Mouse (Mus musculus) cerebral cortex, adult 2 months (tissue): ENCODE measurements around the gene Tdp1.

ENCODE experiments used
- WGBS: fragments of 180-500 bp; shearing (Covaris S2); methylation state at CpG from one replicate; pipeline ENCODE4 v1.1.7; 2018; 5-methylcytosine and 5-hydroxymethylcytosine counted together

Gene Tdp1

DNA sequence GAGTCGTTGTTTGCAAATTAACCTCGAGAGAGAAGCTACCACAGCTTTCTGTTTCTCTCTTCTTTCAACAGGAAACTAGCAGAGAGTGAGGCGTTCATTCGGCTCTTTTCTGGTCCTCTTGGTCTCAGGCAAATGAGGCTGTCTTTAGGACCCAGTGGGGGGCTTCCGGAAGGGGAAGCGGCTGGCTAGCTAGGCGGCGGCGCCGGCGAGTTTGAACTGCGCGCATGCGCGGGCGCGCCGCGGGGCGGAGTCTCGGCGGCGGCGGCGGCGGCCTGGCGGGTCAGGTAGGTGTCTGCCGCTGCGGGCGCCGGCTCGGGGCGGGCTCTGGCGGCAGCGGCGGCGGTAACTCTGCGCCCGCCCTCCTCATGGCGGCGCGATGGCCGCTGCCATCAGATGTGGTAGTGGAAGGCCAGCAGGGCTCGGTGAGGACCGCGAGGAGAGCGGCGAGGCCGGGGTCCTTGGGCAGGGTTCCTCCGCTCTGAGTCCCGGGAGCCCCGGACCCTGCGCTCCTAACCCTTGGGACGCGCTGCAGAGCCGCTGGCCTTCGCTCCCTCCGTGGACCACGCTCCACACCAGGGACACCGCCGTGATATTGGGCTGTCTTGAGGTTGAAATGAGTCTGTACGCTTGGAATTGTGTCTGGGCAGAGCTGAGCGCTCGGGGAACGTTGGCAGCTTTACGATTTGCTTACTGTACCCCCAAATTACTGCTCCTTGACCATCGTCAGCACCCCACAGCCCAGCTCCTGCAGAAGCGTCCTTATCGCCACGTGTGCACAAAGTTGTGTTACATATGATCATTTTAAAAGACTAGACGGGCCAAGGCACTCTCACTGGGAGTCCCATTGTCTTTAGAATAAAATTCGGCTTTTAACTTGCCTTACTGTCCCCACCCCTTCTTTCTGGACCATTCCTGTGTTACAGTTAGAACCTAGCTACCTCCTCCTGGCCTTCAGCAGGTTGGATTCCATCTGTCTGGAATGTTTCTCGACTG lies at the start of gene Tdp1, which contains the start of gene Efcab11:
Gene Tdp1 (plus strand): TSS at position 249 of the 993 bp plus-strand sequence.
Gene Efcab11 (minus strand): TSS at position 171 of the 993 bp plus-strand sequence.
- WGBS = under 1% methylated on average over 71 of the region's 73 CpGs

DNA sequence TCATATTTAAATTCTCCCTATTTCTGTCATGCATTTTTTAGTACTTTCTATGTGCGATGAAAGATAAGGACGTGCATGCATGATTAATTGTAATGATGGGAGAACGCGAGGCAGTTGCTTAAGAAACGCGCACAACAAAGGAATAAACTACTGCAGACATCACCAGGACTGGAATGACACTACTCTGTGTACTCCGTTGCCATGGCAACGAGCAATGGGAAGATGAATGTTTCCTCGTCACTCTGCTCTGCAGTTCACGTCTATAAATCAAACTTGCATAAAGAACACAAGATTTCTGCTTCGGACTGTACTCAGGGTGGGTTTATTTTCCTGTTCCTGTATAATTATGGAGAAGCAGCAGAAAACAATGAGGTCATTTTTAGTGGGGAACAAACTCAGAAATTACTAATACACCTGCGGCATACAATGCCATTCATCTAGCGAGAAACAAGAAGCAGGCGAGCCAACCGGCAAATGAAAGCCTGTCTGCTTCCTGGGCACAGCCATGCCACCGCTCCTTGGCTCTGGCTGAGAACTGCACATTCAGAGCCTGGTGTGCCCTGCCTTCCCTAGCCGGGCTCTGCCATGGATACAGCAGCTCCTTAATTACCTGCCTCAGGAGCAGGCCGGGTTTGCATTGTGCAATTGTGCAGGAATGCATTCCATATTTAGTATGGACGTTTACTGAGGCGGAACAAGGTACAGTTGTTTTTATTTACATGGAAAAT lies 47.7 kb upstream of the Tdp1 start:
- 38% methylated on average over 20 of the region's 20 CpGs for WGBS

DNA sequence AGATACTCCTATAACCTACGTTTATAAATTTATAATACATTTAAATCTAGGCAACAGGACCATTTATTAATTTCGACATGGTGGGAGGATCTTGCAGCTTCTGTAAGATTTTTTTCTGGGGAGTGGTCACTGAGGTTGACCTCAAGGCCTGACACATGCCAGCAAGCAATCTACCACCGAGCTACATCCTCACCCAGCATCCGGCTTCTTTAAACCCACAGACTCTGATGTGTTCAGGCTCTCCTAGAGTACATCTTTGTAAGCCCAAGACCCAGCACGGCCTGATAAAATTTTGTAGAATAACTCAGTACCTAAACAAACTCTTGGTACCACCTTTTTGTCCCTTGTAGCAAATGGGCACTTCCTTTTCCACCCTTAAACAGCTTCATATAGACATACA lies 46.8 kb upstream of the Tdp1 start:
- 92% methylated on average over 5 of the region's 5 CpGs for WGBS

DNA sequence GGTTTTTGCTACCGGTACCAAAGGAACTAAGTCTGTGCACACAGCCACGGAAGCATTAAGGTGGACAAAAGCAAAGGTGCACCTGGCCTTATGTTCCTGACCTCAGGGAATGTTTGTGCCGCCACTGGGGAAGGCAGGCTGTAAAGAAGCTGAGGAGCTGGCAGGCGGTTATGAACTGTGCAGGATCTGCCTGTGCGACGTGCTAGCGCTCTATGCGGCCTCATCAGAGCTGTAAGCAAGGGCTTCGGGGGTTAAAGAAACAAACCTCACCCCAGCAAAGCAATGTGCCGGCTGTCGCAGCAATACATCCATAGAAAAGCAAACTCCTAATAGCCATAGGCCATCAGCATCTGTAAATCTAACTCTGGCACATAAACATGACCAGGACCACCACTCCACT lies 46.2 kb upstream of the Tdp1 start:
- WGBS = 93% methylated on average over 11 of the region's 11 CpGs

DNA sequence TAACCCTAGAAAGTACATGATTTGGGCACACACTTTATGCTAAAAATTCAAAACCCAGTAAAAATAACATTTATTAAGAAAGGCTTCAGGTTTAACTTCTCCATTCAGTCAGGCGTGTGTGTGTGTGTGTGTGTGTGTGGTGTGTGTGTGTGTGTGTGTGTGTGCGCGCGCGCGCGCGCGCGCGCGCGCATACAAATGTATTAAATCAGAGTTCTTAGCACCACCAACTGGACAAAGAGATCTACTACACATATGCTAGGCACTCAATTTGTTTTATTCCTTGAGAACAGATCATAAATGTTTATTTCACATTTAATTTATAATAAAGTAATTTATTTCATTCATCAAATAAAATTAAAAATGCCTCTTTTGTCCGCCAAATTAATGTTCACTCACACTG lies 45.6 kb upstream of the Tdp1 start:
- WGBS = 51% methylated on average over 14 of the region's 14 CpGs

DNA sequence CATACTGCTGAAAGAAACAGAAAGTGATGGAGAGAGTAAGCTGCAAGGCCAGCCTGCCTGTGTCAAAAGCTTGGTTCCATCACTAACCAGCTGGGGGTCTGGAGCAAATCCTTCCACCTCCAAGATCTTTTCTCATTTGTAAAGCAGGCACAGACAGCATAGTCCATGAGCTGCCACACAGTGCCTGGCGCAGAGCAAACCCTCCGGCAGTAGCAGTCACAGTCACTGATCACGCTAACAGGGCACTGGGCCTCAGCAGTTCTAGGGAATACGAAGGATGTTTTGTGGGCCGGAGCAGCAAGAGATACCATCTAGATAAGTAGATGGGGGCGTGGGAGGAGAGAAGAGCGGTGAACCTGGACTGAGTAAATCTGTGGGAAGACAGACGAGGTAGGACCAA lies 39.4 kb upstream of the Tdp1 start:
- WGBS = 93% methylated on average over 8 of the region's 8 CpGs

DNA sequence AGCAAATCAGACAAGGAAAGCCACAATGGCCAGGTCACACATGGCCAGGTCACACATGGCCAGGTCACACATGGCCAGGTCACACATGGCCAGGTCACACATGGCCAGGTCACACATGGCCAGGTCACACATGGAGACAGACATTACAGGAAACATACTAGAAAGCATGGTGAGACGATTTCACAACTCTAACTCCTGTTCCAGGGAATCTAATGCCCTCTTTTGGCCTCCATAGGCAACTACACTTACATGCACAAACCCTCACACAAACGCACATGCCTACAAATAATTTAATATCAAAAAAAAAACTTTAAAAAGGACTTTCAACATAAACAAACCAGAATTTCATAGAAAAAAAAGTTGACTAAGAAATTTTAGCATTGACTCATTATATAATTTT lies 34.3 kb upstream of the Tdp1 start:
- 83% methylated on average over 2 of the region's 2 CpGs for WGBS

DNA sequence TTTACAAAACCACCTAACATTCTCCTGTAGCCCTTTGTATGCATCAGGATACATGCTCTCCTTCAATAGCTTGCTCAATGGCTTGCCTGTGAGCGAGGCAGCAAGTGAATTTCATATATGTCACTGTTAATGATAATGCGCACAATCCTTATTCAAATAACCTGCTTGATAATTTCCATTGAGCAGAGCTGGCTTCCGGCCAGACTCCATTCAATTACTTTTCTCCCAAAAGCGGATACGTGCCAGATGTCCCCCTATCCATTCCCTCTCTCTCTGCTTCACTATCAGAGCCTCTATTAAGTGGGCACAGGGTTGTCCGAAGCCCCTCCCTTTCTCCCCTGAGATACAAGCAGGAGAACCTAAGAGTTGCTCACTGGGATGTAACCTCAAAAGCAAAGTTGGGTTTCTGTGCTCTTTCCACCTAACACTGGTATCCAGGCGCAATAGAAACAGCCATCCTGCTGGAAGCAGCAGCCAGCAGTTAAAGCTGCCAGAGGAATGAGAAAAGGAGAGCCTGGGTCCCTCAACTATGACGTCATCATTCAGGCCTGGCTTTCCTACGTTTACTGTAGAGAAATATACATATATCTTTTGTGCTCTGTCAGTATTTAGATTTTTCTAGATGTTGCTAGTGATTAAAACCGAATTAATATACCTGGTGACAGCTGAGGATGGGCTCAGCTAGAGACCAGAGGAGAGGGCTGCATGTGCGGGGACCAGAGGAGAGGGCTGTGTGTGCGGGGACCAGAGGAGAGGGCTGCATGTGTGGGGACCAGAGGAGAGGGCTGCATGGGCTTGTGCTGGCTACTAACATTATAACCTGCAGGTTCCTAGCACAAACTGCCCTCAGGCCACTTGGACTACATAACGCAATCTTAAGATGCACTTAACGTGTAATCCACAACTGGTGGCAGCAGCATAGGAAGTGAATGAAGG lies 30.7 kb upstream of the Tdp1 start:
- WGBS = 75% methylated on average over 14 of the region's 14 CpGs

DNA sequence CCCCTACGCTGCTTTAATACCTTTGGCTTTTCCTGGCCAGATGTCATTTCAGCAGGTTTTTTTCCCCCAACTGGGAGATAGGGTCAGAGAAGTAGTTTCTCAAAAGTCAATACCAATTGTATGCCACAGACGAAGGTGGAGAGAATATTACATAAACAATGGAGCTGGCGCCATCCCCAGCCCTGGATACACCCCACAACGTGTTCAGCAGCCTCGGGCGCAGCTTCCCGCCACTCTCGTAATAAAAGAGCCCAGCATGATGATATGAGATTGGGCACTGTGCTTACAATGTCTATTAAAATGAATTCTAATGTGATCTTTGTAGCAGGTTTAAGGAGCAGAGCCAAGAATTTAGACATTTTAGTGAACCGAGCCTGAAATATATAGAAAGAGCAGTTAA lies 28.3 kb upstream of the Tdp1 start:
- WGBS = 79% methylated on average over 9 of the region's 9 CpGs

DNA sequence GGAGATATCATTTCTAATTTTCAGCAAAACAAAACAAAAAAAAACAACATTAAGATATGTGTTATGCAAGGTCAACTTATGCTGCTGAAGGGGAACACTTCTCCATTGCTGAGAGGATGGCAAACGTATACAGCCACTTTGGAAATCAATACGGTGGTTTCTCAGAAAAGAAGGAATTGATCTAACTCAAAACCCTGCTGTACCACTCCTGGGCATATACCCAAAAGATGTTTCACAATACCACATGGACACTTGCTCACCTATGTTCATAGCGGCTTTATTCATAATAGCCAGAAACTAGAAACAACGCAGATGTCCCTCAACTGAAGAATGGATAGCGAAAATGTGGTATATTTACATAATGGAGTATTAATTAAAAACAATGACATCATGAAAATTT lies 25.7 kb upstream of the Tdp1 start:
- 95% methylated on average over 5 of the region's 5 CpGs for WGBS

DNA sequence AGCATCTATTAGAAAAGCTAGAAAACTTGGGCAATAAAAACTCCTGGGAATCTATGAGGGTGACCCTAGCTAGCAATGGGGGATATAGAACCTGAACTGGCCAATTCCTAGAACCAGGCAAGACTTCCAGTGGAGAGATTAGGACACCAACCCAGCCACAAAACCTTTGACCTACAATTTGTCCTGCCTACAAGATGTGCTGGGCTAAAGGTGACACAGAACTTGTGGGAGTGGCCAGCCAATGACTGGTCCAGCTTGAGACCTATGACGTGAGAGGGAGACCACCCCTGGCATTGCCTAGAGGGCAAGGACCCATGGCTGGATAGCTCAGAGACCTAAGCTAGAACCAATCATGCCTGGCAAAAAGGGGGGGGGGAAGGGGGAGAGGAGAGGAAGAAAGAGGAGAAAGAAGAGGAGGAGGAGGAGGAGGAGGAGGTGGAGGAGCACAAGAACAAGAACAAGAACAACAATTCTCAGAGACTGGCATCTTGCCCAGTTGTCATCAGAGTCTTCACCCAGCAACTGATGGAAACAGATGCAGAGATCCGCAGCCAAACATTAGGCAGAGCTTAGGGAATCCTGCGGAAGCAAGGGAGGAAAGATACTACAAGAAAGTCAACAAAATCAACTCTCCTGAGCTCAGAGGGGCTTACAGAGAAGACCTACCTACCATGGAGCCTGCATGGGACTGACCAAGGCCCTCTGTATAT lies 24.8 kb upstream of the Tdp1 start:
- WGBS = 69% methylated on average over 3 of the region's 3 CpGs

DNA sequence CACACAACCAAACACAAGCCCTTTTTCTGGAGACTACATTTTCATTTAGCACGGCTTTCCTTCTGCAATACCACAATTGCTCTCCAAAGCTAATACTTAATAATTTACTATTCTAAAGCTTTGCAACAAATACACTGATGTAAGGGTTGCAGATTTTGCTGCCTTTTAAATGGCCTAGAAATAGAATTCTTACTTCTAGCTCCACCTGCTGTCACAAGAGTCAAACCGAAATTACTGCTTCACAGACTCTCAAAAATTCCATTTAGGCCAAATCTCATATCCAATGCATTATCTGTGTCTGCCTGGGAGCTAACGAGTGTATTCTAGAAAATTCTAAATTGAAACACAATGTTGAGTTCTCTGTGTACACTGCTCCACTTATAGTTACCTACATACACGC lies 23.3 kb upstream of the Tdp1 start:
- WGBS = 51% methylated on average over 4 of the region's 4 CpGs

DNA sequence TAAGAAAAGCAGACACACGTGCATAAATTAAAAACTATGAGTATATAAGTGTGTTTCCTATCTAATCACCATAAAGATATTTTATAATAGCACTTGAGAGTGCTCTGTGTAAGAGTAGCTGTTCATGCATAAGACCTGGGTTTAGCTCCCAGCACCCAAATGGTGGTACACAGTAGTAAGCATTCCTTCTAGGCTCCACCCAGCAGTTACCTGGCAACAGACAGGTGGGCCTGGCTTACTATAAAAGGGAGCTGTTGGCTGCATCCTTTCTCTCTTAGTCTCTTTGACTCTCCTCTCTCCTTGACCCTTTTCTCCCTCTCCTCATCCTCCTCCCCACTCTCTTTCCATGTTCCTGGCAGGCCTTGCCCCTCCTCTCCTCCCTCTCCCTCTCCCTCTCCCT lies 15.5 kb upstream of the Tdp1 start:
- 92% methylated on average over 1 of the region's 1 CpGs for WGBS

DNA sequence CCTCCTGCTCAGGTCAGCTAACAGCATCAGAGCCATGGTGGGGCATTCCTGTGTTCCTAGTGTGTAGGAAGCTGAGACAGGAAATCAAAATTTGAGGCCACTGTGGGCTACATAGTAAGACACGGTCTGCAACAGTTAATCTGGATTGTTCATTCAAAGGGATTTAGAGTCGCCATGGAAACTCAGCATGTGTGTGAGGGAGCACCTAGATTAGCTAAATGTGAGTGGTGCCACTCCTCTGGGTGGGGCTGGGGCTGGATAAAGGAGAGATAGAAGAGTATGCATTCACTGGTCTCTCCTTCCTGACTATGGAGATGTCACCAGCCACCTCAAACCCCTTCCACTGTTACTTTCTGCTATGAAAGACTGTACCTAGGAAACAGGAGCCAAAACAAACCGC lies 10.9 kb upstream of the Tdp1 start:
- 54% methylated on average over 3 of the region's 3 CpGs for WGBS

DNA sequence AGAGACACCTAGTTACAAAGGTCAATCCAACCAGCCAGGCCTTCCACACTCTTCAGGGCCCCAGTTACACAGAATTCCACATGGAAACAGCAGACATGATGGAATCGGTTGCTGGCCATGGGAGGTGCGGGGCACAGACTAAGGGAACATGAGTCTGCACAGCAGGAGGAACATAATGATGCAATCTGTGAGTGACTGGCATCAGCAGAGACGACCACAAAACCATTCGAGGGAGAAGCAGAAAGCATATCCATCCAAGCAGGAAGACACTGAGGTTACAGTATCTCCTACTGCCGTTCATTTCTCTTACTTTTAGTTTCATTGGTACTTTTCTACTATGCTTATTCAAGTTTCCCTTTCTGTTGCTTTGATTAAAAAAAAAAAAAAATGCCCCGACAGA lies 9.7 kb upstream of the Tdp1 start:
- 73% methylated on average over 6 of the region's 6 CpGs for WGBS

DNA sequence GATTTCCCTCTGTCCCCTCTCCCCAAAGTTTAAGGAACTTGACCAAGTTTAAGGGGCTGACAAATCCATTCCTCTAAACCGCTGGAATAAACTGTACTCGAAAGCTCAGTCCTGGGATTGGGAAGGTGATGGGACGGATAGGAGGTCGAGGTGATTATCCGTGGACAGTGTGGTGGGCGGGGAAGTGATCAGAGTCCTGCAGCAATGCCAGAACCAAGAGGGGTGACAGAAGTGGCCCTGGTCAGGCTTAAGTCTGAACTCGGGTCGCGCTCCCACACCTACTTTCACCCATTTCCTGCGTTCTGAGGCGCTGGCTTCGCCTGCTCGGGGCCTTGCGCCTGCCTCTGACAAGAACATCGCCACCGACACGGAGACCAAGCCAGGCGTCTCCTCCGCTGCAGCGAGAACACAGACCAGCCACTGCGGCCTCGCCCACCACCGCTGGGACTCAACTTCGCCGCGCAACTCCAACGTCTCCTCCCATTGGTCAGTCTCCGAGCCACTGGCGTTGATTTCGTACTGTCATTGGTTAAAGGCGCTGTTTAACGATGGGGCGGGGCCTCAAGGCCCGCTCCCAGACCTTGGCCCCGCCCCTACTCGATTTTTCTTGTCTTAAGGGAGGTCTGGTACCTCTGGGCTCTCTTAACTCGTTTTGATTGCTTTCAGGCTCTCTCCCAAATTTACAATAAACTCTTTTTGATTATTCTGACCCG lies 1.2 kb upstream of the Tdp1 start:
- under 1% methylated on average over 38 of the region's 38 CpGs for WGBS

DNA sequence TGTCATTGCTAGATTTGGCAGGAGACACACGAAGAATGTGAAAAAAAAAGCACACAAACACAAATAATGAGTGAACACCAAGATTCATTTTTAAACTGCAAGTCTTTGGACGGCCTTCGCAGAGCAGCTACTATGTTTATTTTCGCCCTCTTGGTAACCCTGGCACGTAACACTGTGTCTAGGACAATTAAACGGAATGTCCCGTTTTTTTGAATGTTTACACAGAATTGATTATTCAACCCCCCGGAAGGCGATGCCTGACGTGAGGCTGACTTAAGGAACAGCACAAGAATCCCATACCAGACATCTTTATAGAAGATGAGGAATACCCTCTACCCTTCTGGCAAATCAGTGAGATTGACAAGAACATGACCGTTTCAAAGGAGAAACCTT lies 608 bp upstream of the Tdp1 start:
- under 1% methylated on average over 11 of the region's 11 CpGs for WGBS

DNA sequence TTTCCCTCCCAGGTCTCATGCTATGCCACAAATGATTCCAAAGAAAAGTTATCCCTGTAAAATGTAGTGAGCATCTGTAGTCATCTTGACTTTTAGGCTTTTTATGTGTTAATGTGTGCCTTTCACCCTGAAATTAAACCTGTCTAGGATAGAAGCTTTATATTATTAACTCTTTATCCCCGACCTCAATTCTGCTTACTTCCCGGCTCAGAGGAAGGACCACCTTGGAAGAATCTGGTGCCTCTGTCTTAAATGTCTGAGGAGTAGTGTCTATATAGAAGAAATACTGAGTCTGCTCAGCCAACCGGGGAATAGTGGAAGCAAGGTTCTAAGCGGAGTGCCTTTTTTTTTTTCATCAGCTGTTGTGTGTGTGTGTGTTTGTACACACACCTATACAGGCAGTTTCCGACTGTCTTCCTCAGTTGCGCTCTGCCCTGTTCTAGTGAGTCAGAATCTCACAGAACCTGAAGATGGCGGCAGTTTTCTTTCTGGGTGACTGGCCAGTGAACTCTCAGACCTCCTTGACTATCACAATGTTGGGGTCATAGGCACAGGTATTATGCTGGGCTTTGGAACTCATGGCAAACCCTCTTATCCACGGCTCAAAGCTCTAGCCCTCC lies 1.1 kb downstream of the Tdp1 start:
- 38% methylated on average over 8 of the region's 8 CpGs for WGBS

DNA sequence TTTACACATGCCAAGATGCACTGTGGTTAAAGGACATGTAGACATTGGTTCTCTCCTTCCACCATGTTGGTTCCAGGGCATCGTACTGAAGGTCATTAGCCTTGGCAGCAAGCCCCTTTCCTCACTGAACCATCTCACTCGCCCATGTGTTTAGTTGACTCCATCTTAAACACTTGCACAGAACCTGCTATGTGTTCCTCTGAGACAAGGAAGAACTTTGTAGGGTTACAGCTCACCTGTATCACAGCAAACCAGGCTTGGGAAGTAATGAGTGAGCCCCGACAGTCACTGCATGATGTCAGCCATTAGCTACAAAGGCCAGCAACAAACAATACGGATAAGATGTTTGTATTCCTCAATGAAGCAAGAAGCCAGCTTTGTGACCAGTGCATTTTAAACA lies 13.5 kb downstream of the Tdp1 start:
- WGBS = 88% methylated on average over 4 of the region's 4 CpGs

DNA sequence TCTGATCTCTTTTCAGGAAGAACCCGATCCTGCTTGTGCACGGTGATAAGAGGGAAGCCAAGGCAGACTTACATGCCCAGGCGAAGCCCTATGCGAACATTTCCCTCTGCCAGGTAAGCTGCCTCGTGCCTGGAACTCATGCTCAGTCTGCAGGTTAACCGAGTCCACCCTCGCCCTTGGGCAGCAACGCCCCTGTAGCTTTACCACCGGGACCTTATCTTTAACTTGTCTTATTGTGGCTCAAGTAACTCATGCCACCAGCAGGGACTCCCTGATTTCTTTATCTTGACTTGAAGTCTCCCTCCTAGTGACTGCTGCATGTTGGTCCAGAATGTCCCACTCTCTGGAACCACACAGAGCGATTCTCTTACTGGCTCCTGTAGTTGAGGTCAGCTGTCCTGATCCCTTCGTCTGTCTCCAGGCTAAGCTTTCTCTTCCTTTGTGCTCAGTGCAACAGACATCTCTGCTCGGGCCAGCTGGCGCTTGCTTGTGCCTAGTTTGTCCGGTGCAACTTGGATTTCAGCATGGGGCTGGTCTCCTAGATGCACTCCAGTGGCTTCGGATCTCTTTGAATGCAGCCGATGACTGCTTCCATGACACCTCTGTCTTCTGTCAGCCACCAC lies 14.0 kb downstream of the Tdp1 start:
- WGBS = 82% methylated on average over 16 of the region's 16 CpGs
